Mouse (Mus musculus): ENCODE results near the gene Ppip5k2. TPM values are rescaled to one million over a fixed set of nuclear protein-coding genes. Genes with fewer than 3 reads are reported as not detected.

The Ppip5k2 gene
- total and polyA plus RNA-seq, 2 experiments from 2014 or later, result 37.0 to 56.0 TPM

DNA sequence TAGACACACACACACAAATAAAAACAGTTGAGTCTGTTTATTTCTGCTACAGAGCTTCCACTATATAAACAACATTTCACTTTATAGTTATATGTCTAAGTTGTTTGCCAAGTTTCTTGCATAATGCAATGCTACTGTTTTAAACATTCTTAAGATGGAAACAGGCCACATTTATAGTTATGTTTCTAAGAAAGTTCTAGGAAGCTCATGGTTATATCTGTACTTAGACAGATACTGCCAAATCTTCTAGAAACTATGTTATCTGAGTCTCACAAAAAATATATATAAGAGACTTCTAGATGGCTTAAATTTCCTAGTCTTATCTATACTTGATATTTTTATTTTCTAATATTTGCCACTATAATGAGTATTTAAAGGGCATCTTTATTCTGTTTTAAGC is 17.0 kb downstream of the Ppip5k2 start:
- Histone ChIP-seq H3K27ac (ENCODE audit: low read depth, low read length) (no peak overlapping the region), H3K9ac (replicated peaks; ENCODE audit: low read length, poor library complexity, severe bottlenecking) (no peak overlapping the region), H3K4me2 (ENCODE audit: low read depth, low read length, poor library complexity, severe bottlenecking) (no peak overlapping the region), H3K4me1 (ENCODE audit: insufficient read depth, low read length) (no peaks in the 10 kb centered on the region), H3K36me3 (ENCODE audit: insufficient read depth, low read length) (peaks cover 31% of the 10 kb centered on the region), H3K27me3 (ENCODE audit: insufficient read depth, low read length) (no peaks in the 10 kb centered on the region), H3K9me3 (ENCODE audit: low read length) (no peaks in the 10 kb centered on the region), H3K4me3 (ENCODE audit: low read depth, low read length) (no peak overlapping the region)
- no peak for TF ChIP-seq CTCF (IDR thresholded peaks at IDR 0.05)
- DNase-seq (ENCODE audit: low spot score) (no peak), ATAC-seq (ENCODE audit: low FRiP score) (no peak)

DNA sequence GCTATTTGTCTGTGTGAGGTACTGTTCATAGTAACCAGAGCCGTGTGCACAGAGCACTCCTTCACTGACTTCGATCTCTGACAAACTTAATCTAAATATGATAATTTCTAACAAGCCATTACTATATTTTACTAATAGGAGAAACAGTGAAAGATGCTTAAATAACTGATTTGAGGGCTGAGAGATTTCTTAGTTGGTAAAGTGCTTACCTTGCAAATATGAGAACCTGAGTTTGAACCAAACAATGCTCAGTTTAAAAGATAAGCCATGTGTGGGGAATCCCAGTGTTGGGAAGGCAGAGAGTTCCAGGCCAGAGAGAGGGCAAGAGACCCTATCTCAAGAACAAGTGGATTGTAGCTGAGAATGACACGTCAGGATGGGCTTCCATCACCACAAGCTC is 22.0 kb downstream of the Ppip5k2 start:
- ATAC-seq (ENCODE audit: low FRiP score), result no peak
- WGBS, result 90% methylated on average over 3 of the region's 3 CpGs
- Histone ChIP-seq H3K27me3 (ENCODE audit: insufficient read depth, low read length) (no peaks in the 10 kb centered on the region), H3K4me2 (ENCODE audit: low read depth, low read length, poor library complexity, severe bottlenecking) (no peak overlapping the region), H3K4me1 (ENCODE audit: insufficient read depth, low read length) (no peaks in the 10 kb centered on the region), H3K4me3 (ENCODE audit: low read depth, low read length) (no peak overlapping the region), H3K9me3 (ENCODE audit: low read length) (no peaks in the 10 kb centered on the region), H3K9ac (replicated peaks; ENCODE audit: low read length, poor library complexity, severe bottlenecking) (no peak overlapping the region), H3K27ac (ENCODE audit: low read depth, low read length) (no peak overlapping the region), H3K36me3 (ENCODE audit: insufficient read depth, low read length) (peaks cover 41% of the 10 kb centered on the region)
- no peak for DNase-seq (ENCODE audit: low spot score)
- TF ChIP-seq CTCF (IDR thresholded peaks at IDR 0.05), result no peak

DNA sequence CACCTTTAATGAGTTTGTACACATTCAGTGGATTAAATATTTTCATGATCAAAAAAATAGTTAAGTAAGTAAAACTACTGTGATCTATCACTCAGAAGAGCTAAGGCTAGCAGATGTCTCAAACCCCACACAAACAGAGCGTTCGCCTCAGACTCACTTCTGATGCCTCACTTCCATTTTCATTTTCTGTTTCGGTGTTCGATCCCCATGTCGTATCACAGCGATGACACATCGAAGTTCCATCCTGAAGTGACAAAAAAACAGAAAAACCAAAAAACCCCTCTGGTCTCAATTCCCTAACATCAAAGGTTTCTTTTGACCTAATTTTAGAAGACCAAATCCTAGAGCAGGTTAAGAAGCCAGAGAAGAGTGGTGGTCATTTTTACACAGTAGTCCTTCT is 23.9 kb downstream of the Ppip5k2 start:
- H3K36me3 ChIP-seq (ENCODE audit: insufficient read depth, low read length), result peaks cover 39% of the 10 kb centered on the region
- no peak overlapping the region for H3K4me3 ChIP-seq (ENCODE audit: low read depth, low read length)
- no peak for TF ChIP-seq CTCF (IDR thresholded peaks at IDR 0.05)
- H3K4me1 ChIP-seq (ENCODE audit: insufficient read depth, low read length), result no peaks in the 10 kb centered on the region
- no peaks in the 10 kb centered on the region for H3K9me3 ChIP-seq (ENCODE audit: low read length)
- ATAC-seq (ENCODE audit: low FRiP score) (no peak), DNase-seq (ENCODE audit: low spot score) (no peak)
- no peak overlapping the region for H3K4me2 ChIP-seq (ENCODE audit: low read depth, low read length, poor library complexity, severe bottlenecking)
- H3K27me3 ChIP-seq (ENCODE audit: insufficient read depth, low read length), result no peaks in the 10 kb centered on the region
- H3K9ac ChIP-seq (replicated peaks; ENCODE audit: low read length, poor library complexity, severe bottlenecking), result no peak overlapping the region
- 96% methylated on average over 7 of the region's 7 CpGs for WGBS
- H3K27ac ChIP-seq (ENCODE audit: low read depth, low read length), result no peak overlapping the region

DNA sequence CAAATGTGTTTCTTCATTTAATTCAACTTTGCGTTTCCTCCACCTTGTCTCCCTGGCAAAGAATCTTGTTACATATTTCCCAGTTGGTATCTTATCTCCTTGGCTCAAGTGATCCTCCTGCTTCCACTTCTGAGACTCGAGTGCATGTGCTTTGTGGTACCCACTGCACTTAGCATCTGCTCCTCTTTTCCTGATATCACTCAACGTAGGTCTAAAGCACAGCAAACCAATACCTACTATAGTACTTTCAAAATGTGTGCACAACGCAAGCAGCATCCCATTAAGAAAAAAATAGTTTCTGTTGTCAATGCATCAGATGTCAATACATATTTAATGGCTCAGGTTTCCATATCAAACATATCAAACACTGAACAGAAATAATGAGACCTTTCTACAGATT is 24.5 kb downstream of the Ppip5k2 start:
- Histone ChIP-seq H3K27ac (ENCODE audit: low read depth, low read length) (no peak overlapping the region), H3K27me3 (ENCODE audit: insufficient read depth, low read length) (no peaks in the 10 kb centered on the region), H3K4me3 (ENCODE audit: low read depth, low read length) (no peak overlapping the region), H3K36me3 (ENCODE audit: insufficient read depth, low read length) (peaks cover 37% of the 10 kb centered on the region), H3K9ac (replicated peaks; ENCODE audit: low read length, poor library complexity, severe bottlenecking) (no peak overlapping the region), H3K4me1 (ENCODE audit: insufficient read depth, low read length) (no peaks in the 10 kb centered on the region), H3K4me2 (ENCODE audit: low read depth, low read length, poor library complexity, severe bottlenecking) (no peak overlapping the region), H3K9me3 (ENCODE audit: low read length) (no peaks in the 10 kb centered on the region)
- no peak for ATAC-seq (ENCODE audit: low FRiP score)
- no peak for DNase-seq (ENCODE audit: low spot score)
- TF ChIP-seq CTCF (IDR thresholded peaks at IDR 0.05), result no peak
- 90% methylated on average over 4 of the region's 4 CpGs for WGBS

DNA sequence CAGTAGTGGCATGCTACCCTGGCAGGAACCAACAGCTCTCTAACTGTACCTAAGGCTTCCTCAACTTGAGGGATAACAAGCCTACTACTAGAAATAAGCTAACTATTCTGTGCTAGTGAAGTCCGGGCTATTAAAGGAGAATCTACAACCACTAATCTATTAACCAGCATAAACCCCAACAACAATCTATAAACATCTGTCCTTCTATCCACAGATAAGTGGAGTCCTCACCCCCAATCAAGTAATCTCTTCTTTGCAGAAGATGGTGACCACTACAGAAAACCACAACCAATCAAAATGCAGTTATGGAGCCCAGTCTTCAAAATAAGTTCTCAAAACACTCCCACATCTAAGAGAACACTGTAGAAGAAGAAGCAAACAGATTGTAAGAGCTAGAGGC is 27.1 kb downstream of the Ppip5k2 start:
- peaks cover 44% of the 10 kb centered on the region for H3K36me3 ChIP-seq (ENCODE audit: insufficient read depth, low read length)
- 100% methylated on average over 1 of the region's 1 CpGs for WGBS

DNA sequence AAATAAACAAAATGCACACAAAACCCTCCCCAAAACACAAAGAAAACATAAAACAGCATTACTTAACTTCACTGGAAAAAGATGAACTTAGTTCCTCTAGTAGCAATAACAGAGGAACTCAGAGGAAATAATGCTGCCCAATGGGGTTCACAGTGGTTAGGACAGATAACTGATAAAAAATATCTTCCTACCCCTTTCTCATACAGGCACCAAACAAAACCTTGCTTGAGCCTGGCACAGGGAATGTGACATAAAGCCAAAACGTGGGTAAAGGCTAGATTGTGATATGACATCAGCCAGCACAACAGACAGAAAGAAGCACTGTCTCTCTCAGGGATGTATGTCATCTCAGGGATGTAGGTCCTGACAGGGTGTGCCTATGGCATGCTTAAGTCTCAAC is 40.9 kb downstream of the Ppip5k2 start:
- no peaks in the 10 kb centered on the region for H3K4me1 ChIP-seq (ENCODE audit: insufficient read depth, low read length)
- DNase-seq (ENCODE audit: low spot score), result no peak
- no peaks in the 10 kb centered on the region for H3K9me3 ChIP-seq (ENCODE audit: low read length)
- whole genome bisulfite sequencing, result 66% methylated on average over 1 of the region's 1 CpGs
- H3K36me3 ChIP-seq (ENCODE audit: insufficient read depth, low read length), result peaks cover 11% of the 10 kb centered on the region; the same call in 1 of the 2 replicates
- H3K9ac ChIP-seq (replicated peaks; ENCODE audit: low read length, poor library complexity, severe bottlenecking), result no peak overlapping the region
- no peak overlapping the region for H3K4me2 ChIP-seq (ENCODE audit: low read depth, low read length, poor library complexity, severe bottlenecking)
- no peak for ATAC-seq (ENCODE audit: low FRiP score)
- H3K27ac ChIP-seq (ENCODE audit: low read depth, low read length), result no peak overlapping the region
- H3K4me3 ChIP-seq (ENCODE audit: low read depth, low read length), result no peak overlapping the region
- no peaks in the 10 kb centered on the region for H3K27me3 ChIP-seq (ENCODE audit: insufficient read depth, low read length)
- no peak for TF ChIP-seq CTCF (IDR thresholded peaks at IDR 0.05)

More for the DNA sequence above, 27.1 kb downstream of the Ppip5k2 start:
- Histone ChIP-seq H3K9me3 (ENCODE audit: low read length) (no peaks in the 10 kb centered on the region), H3K27me3 (ENCODE audit: insufficient read depth, low read length) (no peaks in the 10 kb centered on the region), H3K27ac (ENCODE audit: low read depth, low read length) (no peak overlapping the region), H3K4me1 (ENCODE audit: insufficient read depth, low read length) (no peaks in the 10 kb centered on the region), H3K4me2 (ENCODE audit: low read depth, low read length, poor library complexity, severe bottlenecking) (no peak overlapping the region), H3K4me3 (ENCODE audit: low read depth, low read length) (no peak overlapping the region), H3K9ac (replicated peaks; ENCODE audit: low read length, poor library complexity, severe bottlenecking) (no peak overlapping the region)
- no peak for ATAC-seq (ENCODE audit: low FRiP score)
- DNase-seq (ENCODE audit: low spot score), result no peak
- no peak for TF ChIP-seq CTCF (IDR thresholded peaks at IDR 0.05)
